Mouse (Mus musculus) embryonic facial prominence, embryonic 10.5 days (tissue): ENCODE data around the gene Vps9d1. TPM values are rescaled to one million over a fixed set of nuclear protein-coding genes. Genes with fewer than 3 reads are reported as not detected.
A peak's percentile ranks its signal among the peaks of the same experiment; 100 is the strongest.
"Not testable (repeated sequence)": the region's sequence is repeated elsewhere in the genome, so short reads cannot be mapped to it uniquely, and the experiment has no call there.

Experiments used
- DNase-seq: peaks from one replicate; pipeline ENCODE4 v3.0.0-alpha.2; 2017; ENCODE audit warnings: low spot score
- H3K27ac ChIP-seq: fragments of 300-500 bp; sonication (generic); replicated peaks from 2 replicates; pipeline ENCODE4 v1.5.1; 2016; ENCODE audit warnings: mild to moderate bottlenecking
- H3K27me3 ChIP-seq: fragments of 300-500 bp; sonication (generic); replicated peaks from 2 replicates; pipeline ENCODE4 v1.6.1; 2016; ENCODE audit warnings: low read depth, mild to moderate bottlenecking; ENCODE audit not compliant: poor library complexity, severe bottlenecking
- H3K36me3 ChIP-seq: fragments of 300-500 bp; sonication (generic); replicated peaks from 2 replicates; pipeline ENCODE4 v1.6.1; 2016; ENCODE audit warnings: mild to moderate bottlenecking, moderate library complexity
- H3K4me1 ChIP-seq: fragments of 300-500 bp; sonication (generic); 2 replicates; pipeline ENCODE4 v1.6.1; 2016
- H3K4me3 ChIP-seq: fragments of 300-500 bp; sonication (generic); 2 replicates; pipeline ENCODE4 v1.5.1; 2016; ENCODE audit warnings: mild to moderate bottlenecking, moderate library complexity
- H3K9me3 ChIP-seq: fragments of 300-500 bp; sonication (generic); 2 replicates; pipeline ENCODE4 v1.6.1; 2016; ENCODE audit warnings: mild to moderate bottlenecking
- WGBS: fragments of 180-500 bp; shearing (Covaris S2); methylation state at CpG from one replicate; pipeline ENCODE4 v1.1.7; 2016; 5-methylcytosine and 5-hydroxymethylcytosine counted together
- polyA plus RNA-seq: library from polyadenylated mRNA; unstranded; fragments of >200 nt; fragmentation: Nextera tagmentation; extraction: Ambion mirVana; gene quantifications from 2 replicates; pipeline ENCODE4 v1.2.1, GENCODE M21; 2016

Vps9d1 gene
- polyA plus RNA-seq, 1 experiment from 2014 or later = 25.1 TPM

GRCm38 (mm10) chr8:123278445-123278844, 24.3 kb upstream of the Vps9d1 start:
- Histone ChIP-seq H3K4me1 (no peaks in the 10 kb centered on the region), H3K27me3 (no peaks in the 10 kb centered on the region), H3K27ac (no peak overlapping the region), H3K9me3 (no peaks in the 10 kb centered on the region), H3K36me3 (peaks cover 90% of the 10 kb centered on the region), H3K4me3 (no peak overlapping the region)
- 84% methylated on average over 7 of the region's 7 CpGs for WGBS
- no peak for DNase-seq

DNA sequence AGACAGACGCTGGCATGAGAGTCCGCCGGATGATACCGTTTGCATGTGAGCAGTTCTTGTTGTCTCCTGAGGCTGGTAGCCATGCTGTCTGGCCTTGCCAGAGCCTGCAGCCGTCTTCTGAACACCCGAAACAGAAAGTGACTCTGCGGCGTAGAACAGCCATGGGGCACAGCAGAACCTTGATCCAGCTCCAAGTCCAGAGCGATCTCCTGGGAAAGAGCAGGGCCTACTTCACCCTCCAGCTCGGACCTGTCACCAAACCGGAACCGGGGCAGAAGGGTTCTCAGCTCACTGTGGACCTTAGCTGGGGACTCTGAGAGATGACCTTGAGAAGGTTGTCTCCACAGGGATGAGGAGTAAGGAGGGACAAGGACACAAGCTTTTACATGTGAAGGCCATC, 20.9 kb upstream of the Vps9d1 start:
- H3K4me1 ChIP-seq = no peaks in the 10 kb centered on the region
- no peak overlapping the region for H3K27ac ChIP-seq
- 94% methylated on average over 12 of the region's 12 CpGs for WGBS
- H3K36me3 ChIP-seq = peaks cover 93% of the 10 kb centered on the region
- H3K4me3 ChIP-seq = no peak overlapping the region
- no peaks in the 10 kb centered on the region for H3K27me3 ChIP-seq
- DNase-seq = no peak
- no peaks in the 10 kb centered on the region for H3K9me3 ChIP-seq

DNA sequence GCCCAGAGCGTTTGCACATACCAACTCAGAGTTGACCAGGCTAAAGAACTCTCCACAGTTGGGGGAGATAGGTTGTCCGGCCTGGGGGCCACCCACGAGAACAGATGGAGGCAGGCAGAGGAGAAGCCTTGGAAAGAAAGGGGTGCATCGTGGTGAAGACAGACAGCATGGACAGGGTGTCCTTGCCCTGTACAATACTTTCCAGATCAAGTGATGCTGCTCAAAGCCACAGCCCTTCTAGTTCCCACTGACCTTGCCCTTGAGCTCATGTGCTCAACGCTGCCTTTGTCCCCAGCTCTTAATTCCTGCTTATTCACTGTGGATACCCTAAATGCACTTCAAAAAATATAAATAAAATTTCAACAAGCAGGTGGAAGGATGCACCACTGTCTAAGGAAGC, 20.3 kb upstream of the Vps9d1 start:
- Histone ChIP-seq H3K4me3 (no peak overlapping the region), H3K27me3 (no peaks in the 10 kb centered on the region), H3K4me1 (no peaks in the 10 kb centered on the region), H3K9me3 (no peaks in the 10 kb centered on the region), H3K27ac (0 out of 2 replicates have a peak overlapping the region, but pooled peaks have one; percentile 48), H3K36me3 (peaks cover 95% of the 10 kb centered on the region)
- DNase-seq = no peak
- 81% methylated on average over 5 of the region's 5 CpGs for WGBS

DNA sequence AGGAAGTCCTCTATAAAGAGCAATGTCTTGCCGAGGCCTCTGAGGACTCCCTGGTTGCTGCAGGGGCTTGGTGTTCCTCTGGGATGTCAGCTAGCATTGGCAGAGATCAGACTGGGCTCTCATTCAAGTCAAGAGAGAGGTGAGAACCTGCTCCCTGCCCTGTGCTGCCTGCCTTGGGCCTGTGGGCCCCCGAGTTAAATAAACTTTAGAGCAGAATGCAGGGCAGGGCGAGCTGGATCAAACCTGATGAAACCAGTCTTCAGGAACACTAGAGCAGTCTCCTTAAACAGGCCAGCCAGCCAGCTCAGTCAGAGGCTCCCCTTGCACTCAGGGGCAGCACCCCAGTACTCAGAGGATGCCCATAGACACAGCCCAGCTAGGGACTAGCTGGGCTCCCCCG, 17.8 kb upstream of the Vps9d1 start:
- Histone ChIP-seq H3K4me1 (0 out of 2 replicates have a peak, but pooled peaks cover 6% of the 10 kb centered on the region), H3K4me3 (no peak overlapping the region), H3K36me3 (peaks cover 100% of the 10 kb centered on the region), H3K27me3 (no peaks in the 10 kb centered on the region), H3K27ac (peak overlapping the region; percentile 36; the same call in 1 of the 2 replicates), H3K9me3 (no peaks in the 10 kb centered on the region)
- no peak for DNase-seq
- WGBS = 80% methylated on average over 4 of the region's 4 CpGs

GRCm38 (mm10) chr8:123271147-123271546, 17.0 kb upstream of the Vps9d1 start:
- WGBS = 92% methylated on average over 10 of the region's 10 CpGs
- Histone ChIP-seq H3K4me1 (0 out of 2 replicates have a peak, but pooled peaks cover 6% of the 10 kb centered on the region), H3K36me3 (peaks cover 100% of the 10 kb centered on the region), H3K4me3 (no peak overlapping the region), H3K27me3 (no peaks in the 10 kb centered on the region), H3K9me3 (no peaks in the 10 kb centered on the region), H3K27ac (no peak overlapping the region)
- no peak for DNase-seq

GRCm38 (mm10) chr8:123267926-123268656, 13.9 kb upstream of the Vps9d1 start:
- H3K27ac ChIP-seq = no peak overlapping the region
- no peak for DNase-seq
- no peaks in the 10 kb centered on the region for H3K27me3 ChIP-seq
- H3K4me3 ChIP-seq = no peak overlapping the region
- WGBS = 75% methylated on average over 14 of the region's 14 CpGs
- H3K9me3 ChIP-seq = no peaks in the 10 kb centered on the region
- 0 out of 2 replicates have a peak, but pooled peaks cover 6% of the 10 kb centered on the region for H3K4me1 ChIP-seq
- peaks cover 100% of the 10 kb centered on the region for H3K36me3 ChIP-seq

DNA sequence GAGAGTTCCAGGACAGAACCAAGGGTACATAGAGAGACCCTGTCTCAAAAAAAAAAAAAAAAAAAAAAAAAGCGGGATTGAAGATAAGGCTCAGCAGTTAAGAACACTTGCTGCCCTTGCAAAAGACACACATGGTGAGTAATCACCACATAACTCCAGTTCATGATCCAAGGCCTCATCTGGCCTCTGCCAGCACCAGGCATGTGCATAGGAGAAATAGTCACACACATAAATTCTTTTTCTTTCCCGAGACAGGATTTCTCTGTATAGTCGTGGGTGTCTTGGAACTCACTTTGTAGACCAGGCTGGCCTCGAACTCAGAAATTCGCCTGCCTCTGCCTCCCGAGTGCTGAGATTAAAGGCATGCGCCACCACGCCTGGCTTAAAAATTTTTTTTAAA, 3.4 kb upstream of the Vps9d1 start:
- H3K9me3 ChIP-seq, DNase-seq, H3K27ac ChIP-seq, H3K27me3 ChIP-seq, H3K4me3 ChIP-seq: not testable (repeated sequence)
- Histone ChIP-seq H3K4me1 (peaks cover 40% of the 10 kb centered on the region), H3K36me3 (peaks cover 64% of the 10 kb centered on the region)
- WGBS = 87% methylated on average over 8 of the region's 8 CpGs

DNA sequence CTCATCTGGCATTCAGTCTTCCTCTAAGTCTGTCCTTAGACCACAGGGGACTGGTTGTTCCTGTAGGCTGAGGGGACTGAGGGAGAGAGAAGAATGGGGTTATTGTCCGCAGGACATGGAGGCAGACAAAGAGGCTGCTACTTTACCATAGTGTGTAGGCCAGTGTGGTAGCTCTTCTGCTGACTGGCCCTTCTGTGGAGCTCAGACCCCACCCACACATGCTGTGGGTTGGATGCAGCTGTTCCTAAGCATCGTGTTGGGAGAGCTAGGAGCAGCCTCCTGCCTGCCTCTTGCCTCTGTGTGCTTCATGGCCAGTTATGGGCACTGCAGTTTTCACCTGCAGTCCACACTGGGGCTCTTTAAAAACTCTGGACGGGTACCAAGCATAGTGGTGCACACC, 3.0 kb upstream of the Vps9d1 start:
- no peaks in the 10 kb centered on the region for H3K27me3 ChIP-seq
- 0 out of 2 replicates have a peak overlapping the region, but pooled peaks have one; percentile 36 for H3K27ac ChIP-seq
- WGBS = 53% methylated on average over 3 of the region's 3 CpGs
- peaks cover 64% of the 10 kb centered on the region for H3K36me3 ChIP-seq
- no peak for DNase-seq
- H3K9me3 ChIP-seq = no peaks in the 10 kb centered on the region
- H3K4me1 ChIP-seq = peaks cover 45% of the 10 kb centered on the region
- peak overlapping the region; percentile 4; the same call in 1 of the 2 replicates for H3K4me3 ChIP-seq

- WGBS = 64% methylated on average over 6 of the region's 6 CpGs
- DNase-seq = no peak
- Histone ChIP-seq H3K27me3 (no peaks in the 10 kb centered on the region), H3K9me3 (no peaks in the 10 kb centered on the region), H3K4me3 (peak overlapping the region; percentile 95), H3K27ac (no peak overlapping the region), H3K36me3 (peaks cover 69% of the 10 kb centered on the region), H3K4me1 (peaks cover 49% of the 10 kb centered on the region)
These were observed 1.0 kb upstream of the Vps9d1 start for GRCm38 (mm10) chr8:123255170-123255569.

DNA sequence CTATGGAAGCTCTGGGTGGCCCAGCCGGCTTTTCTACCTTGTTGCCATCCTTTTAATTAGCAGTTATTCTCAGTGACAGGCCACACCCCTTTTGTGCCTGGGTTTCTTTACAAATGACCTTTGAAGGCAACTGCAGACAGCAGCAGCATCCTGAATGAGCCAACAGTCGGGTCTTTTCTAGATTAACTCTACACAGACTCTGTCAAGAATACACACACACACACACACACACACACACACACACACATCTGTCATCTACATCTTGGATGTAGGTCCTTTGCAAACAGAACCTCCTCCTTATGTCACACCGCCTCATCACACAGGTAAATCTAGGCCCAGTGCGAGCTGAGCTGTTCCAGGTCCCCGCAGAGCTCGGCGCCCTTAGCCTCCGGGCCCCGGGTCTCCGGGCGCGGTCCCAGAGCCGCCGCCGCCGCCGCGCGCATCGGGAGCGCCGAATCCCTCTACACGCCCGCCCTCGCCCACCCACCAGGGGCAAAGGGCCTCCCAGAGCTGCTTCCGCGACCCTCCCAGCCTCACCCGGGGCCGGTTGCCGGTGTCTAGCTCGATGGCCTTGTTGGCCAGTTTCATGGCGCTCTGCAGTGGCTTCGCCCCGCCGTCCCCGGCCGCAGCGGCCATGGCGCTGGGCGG, 573 bp downstream of the Vps9d1 start:
- H3K4me3 ChIP-seq = peak overlapping the region; percentile 95
- peak overlapping the region; percentile 96 for H3K27ac ChIP-seq
- no peaks in the 10 kb centered on the region for H3K27me3 ChIP-seq
- H3K9me3 ChIP-seq = no peaks in the 10 kb centered on the region
- no peak for DNase-seq
- peaks cover 69% of the 10 kb centered on the region for H3K36me3 ChIP-seq
- under 1% methylated on average over 40 of the region's 40 CpGs for WGBS
- H3K4me1 ChIP-seq = peaks cover 49% of the 10 kb centered on the region

- Histone ChIP-seq H3K9me3 (no peaks in the 10 kb centered on the region), H3K27me3 (no peaks in the 10 kb centered on the region), H3K4me3 (peak overlapping the region; percentile 95), H3K36me3 (peaks cover 69% of the 10 kb centered on the region), H3K4me1 (peaks cover 49% of the 10 kb centered on the region), H3K27ac (peak overlapping the region; percentile 96; the same call in 1 of the 2 replicates)
- WGBS = 49% methylated on average over 4 of the region's 4 CpGs
- DNase-seq = no peak
These were observed 1.2 kb downstream of the Vps9d1 start for GRCm38 (mm10) chr8:123252925-123253324.

- WGBS = 91% methylated on average over 5 of the region's 5 CpGs
These were observed 3.2 kb downstream of the Vps9d1 start for GRCm38 (mm10) chr8:123250940-123251339.

GRCm38 (mm10) chr8:123248596-123248995, 5.6 kb downstream of the Vps9d1 start:
- Histone ChIP-seq H3K9me3 (no peaks in the 10 kb centered on the region), H3K27me3 (no peaks in the 10 kb centered on the region), H3K4me1 (peaks cover 19% of the 10 kb centered on the region), H3K4me3 (no peak overlapping the region), H3K36me3 (peaks cover 89% of the 10 kb centered on the region), H3K27ac (no peak overlapping the region)
- WGBS = 94% methylated on average over 8 of the region's 8 CpGs
- no peak for DNase-seq

More at GRCm38 (mm10) chr8:123250940-123251339, 3.2 kb downstream of the Vps9d1 start:
- no peaks in the 10 kb centered on the region for H3K9me3 ChIP-seq
- no peak for DNase-seq
- H3K4me1 ChIP-seq = peaks cover 36% of the 10 kb centered on the region
- H3K27me3 ChIP-seq = no peaks in the 10 kb centered on the region
- H3K36me3 ChIP-seq = peaks cover 69% of the 10 kb centered on the region
- no peak overlapping the region for H3K27ac ChIP-seq
- no peak overlapping the region for H3K4me3 ChIP-seq
